ENCODE assay signal across 18 mouse cellular contexts in genomic region chr9:96878464-96878863, GRCm38 (mm10). TPM values are rescaled to one million over a fixed set of nuclear protein-coding genes. Genes with fewer than 3 reads are reported as not detected.
A peak's percentile ranks its signal among the peaks of the same experiment; 100 is the strongest.
DNase-seq lines count a peak whose midpoint lies in the region; ATAC-seq and TF ChIP-seq lines count a peak whose summit lies in the region.
"Had no signal": no experiment of that assay in that cellular context is flagged by ENCODE, and none has a peak within 500 bp of the region (broad histone marks: within the 10 kb centered on the region; RNA-seq: fewer than 3 reads in every experiment).

No protein-coding gene starts in this region.

- H3K36me3 ChIP-seq in heart, postnatal 0 days (replicated peaks; ENCODE audit: control insufficient read depth, insufficient read depth, low read length) = no peaks in the 10 kb centered on the region
- no peaks in the 10 kb centered on the region for H3K36me3 ChIP-seq in hindbrain, postnatal 0 days (ENCODE audit: insufficient read depth, low read length)
- H3K36me3 ChIP-seq: embryonic facial prominence, embryonic 15.5 days; G1E; kidney, embryonic 15.5 days; limb, embryonic 10.5 days; liver, embryonic 15.5 days had no signal

- ATAC-seq in heart, postnatal 0 days (ENCODE audit: insufficient read depth, low read depth) = peak; percentile 11; the same call in 1 of the 2 replicates
- ATAC-seq in hindbrain, postnatal 0 days = 0 out of 2 replicates have a peak, but pooled peaks have one; percentile 11
- ATAC-seq: forebrain, embryonic 14.5 days had no signal

- WGBS in heart, postnatal 0 days = 23% methylated on average over 4 of the region's 4 CpGs
- WGBS in cerebellum, adult 2 months = 25% methylated on average over 4 of the region's 4 CpGs
- 34% methylated on average over 4 of the region's 4 CpGs for WGBS in hindbrain, postnatal 0 days

- no peak for TF ChIP-seq EP300 in heart, postnatal 0 days (IDR thresholded peaks at IDR 0.05; ENCODE audit: low read depth)

- peak overlapping the region; percentile 14; the same call in 1 of the 2 replicates for H3K4me2 ChIP-seq in heart, postnatal 0 days (ENCODE audit: low read depth, low read length)
- no peak overlapping the region for H3K4me2 ChIP-seq in hindbrain, postnatal 0 days (ENCODE audit: low read depth, low read length)
- H3K4me2 ChIP-seq: embryonic facial prominence, embryonic 15.5 days; kidney, embryonic 15.5 days; liver, embryonic 15.5 days had no signal

- H3K9ac ChIP-seq in heart, postnatal 0 days (replicated peaks; ENCODE audit: low read depth, low read length) = 0 out of 2 replicates have a peak overlapping the region, but pooled peaks have one; percentile 2
- no peak overlapping the region for H3K9ac ChIP-seq in hindbrain, postnatal 0 days (replicated peaks; ENCODE audit: low read length)
- H3K9ac ChIP-seq: embryonic facial prominence, embryonic 15.5 days; kidney, embryonic 15.5 days; liver, embryonic 15.5 days had no signal

- peak; percentile 34 for DNase-seq in embryo, embryonic 11 days
- DNase-seq in embryo, embryonic 10 days (ENCODE audit: low spot score) = no peak
- DNase-seq in heart, postnatal 0 days (ENCODE audit: low spot score) = no peak
- DNase-seq in heart, adult 11 months = no peak
- peak in 1 of 2 experiments; percentile 60 for DNase-seq in cerebellum, adult 2 months
- no peak for DNase-seq in hindbrain, postnatal 0 days (ENCODE audit: low spot score)
- no peak for DNase-seq in T-cell, adult 2 months (ENCODE audit: low spot score)
- no peak for DNase-seq in layer of hippocampus, postnatal 25 days (ENCODE audit: extremely low spot score in 1 of 2, low spot score in 1 of 2)
- DNase-seq: layer of hippocampus, adult 9-11 months; right cerebral cortex, adult 18-20 months; thymus, adult 18-20 months had no signal

- no peak for TF ChIP-seq CTCF in heart, postnatal 0 days (IDR thresholded peaks at IDR 0.05; ENCODE audit: low read depth)
- no peak for TF ChIP-seq CTCF in cerebellum, adult 2 months (IDR thresholded peaks at IDR 0.05; ENCODE audit: borderline replicate concordance, insufficient read depth, low read depth, low read length)
- TF ChIP-seq CTCF in hindbrain, postnatal 0 days (IDR thresholded peaks at IDR 0.05; ENCODE audit: low read depth) = no peak

- peaks cover 44% of the 10 kb centered on the region for H3K4me1 ChIP-seq in heart, postnatal 0 days (ENCODE audit: control insufficient read depth, insufficient read depth)
- peaks cover 64% of the 10 kb centered on the region for H3K4me1 ChIP-seq in cerebellum, adult 2 months (ENCODE audit: control insufficient read depth, insufficient read depth, low read length)
- H3K4me1 ChIP-seq in hindbrain, postnatal 0 days (ENCODE audit: insufficient read depth, low read length) = 0 out of 2 replicates have a peak, but pooled peaks cover 4% of the 10 kb centered on the region
- H3K4me1 ChIP-seq: liver, embryonic 15.5 days had no signal

- peak overlapping the region; percentile 85 for H3K27ac ChIP-seq in heart, postnatal 0 days (ENCODE audit: low read depth)
- peak overlapping the region; percentile 82 for H3K27ac ChIP-seq in cerebellum, adult 2 months (ENCODE audit: insufficient read depth, low read length)
- H3K27ac ChIP-seq in hindbrain, postnatal 0 days = no peak overlapping the region
- H3K27ac ChIP-seq: embryonic facial prominence, embryonic 15.5 days; kidney, embryonic 15.5 days; liver, embryonic 15.5 days had no signal

- no peaks in the 10 kb centered on the region for H3K9me3 ChIP-seq in heart, postnatal 0 days (replicated peaks; ENCODE audit: control insufficient read depth, low read length)
- no peaks in the 10 kb centered on the region for H3K9me3 ChIP-seq in hindbrain, postnatal 0 days (ENCODE audit: low read length)
- H3K9me3 ChIP-seq: embryonic facial prominence, embryonic 15.5 days; G1E; kidney, embryonic 15.5 days; limb, embryonic 10.5 days; liver, embryonic 15.5 days had no signal

- H3K4me3 ChIP-seq in heart, postnatal 0 days (ENCODE audit: low read depth, low read length) = no peak overlapping the region
- H3K4me3 ChIP-seq in cerebellum, adult 2 months (replicated peaks; ENCODE audit: insufficient read depth, low read depth, low read length) = peak overlapping the region; percentile 6
- H3K4me3 ChIP-seq in hindbrain, postnatal 0 days (ENCODE audit: low read length) = no peak overlapping the region
- H3K4me3 ChIP-seq: embryonic facial prominence, embryonic 15.5 days; kidney, embryonic 15.5 days; limb, embryonic 10.5 days; liver, embryonic 15.5 days; myocyte had no signal

- no peak for TF ChIP-seq POLR2A in cerebellum, adult 2 months (IDR thresholded peaks at IDR 0.05; ENCODE audit: borderline replicate concordance, insufficient read depth, low read length)

- H3K27me3 ChIP-seq in heart, postnatal 0 days (ENCODE audit: control insufficient read depth, insufficient read depth, low read length) = no peaks in the 10 kb centered on the region
- H3K27me3 ChIP-seq in cerebellum, adult 2 months (ENCODE audit: control insufficient read depth, insufficient read depth, low read length) = no peaks in the 10 kb centered on the region
- no peaks in the 10 kb centered on the region for H3K27me3 ChIP-seq in hindbrain, postnatal 0 days (ENCODE audit: insufficient read depth, low read length)
- H3K27me3 ChIP-seq: embryonic facial prominence, embryonic 15.5 days; kidney, embryonic 15.5 days had no signal

RNA-seq across cellular contexts. Expression of gene Pxylp1, which starts 14.0 kb away (rescaled TPM):
- 27.3 and 89.9 TPM in 2 replicates for total RNA-seq in heart, postnatal 0 days (2014; rRNA removed; ENCODE audit: low replicate concordance)
- polyA plus RNA-seq in heart, postnatal 0 days (2015; fragmentation: Nextera tagmentation; extraction: Ambion mirVana) = 12.8 and 14.4 TPM in 2 replicates
- 35.6 and 39.7 TPM in 2 replicates for polyA plus RNA-seq in cerebellum, adult 2 months (2012; rRNA removed)
- total RNA-seq in hindbrain, postnatal 0 days (2014; rRNA removed) = 24.1 and 28.9 TPM in 2 replicates
- polyA plus RNA-seq in hindbrain, postnatal 0 days (2015; fragmentation: Nextera tagmentation; extraction: Ambion mirVana) = 23.2 and 23.4 TPM in 2 replicates
- total RNA-seq in layer of hippocampus, postnatal 25 days (2021) = 10 to 100 TPM; 15.4 to 16.3 TPM
- polyA plus RNA-seq: G1E had no signal
